Mouse (Mus musculus) myocyte (in vitro differentiated cells): ENCODE measurements around the gene Dgkz.

ENCODE experiments used
- E2F4 ChIP-seq: IDR thresholded peaks from one replicate; pipeline ENCODE4 v1.6.1; 2011; ENCODE audit warnings: mild to moderate bottlenecking, control low read depth, moderate library complexity; ENCODE audit not compliant: insufficient read depth
- MAX ChIP-seq: IDR thresholded peaks from one replicate; pipeline ENCODE4 v1.6.1; 2011; ENCODE audit warnings: low read depth, mild to moderate bottlenecking, control low read depth
- POLR2A ChIP-seq: IDR thresholded peaks from one replicate; pipeline ENCODE4 v1.6.1; 2011; ENCODE audit warnings: low read depth, mild to moderate bottlenecking, control low read depth, moderate library complexity; ENCODE audit not compliant: insufficient read length
- POLR2AphosphoS2 ChIP-seq: IDR thresholded peaks from one replicate; pipeline ENCODE4 v1.6.1; 2011; ENCODE audit warnings: low read depth, control low read depth; ENCODE audit not compliant: insufficient read length
- REST ChIP-seq: IDR thresholded peaks from one replicate; pipeline ENCODE4 v1.6.1; 2011; ENCODE audit warnings: mild to moderate bottlenecking, control low read depth, moderate library complexity; ENCODE audit not compliant: insufficient read depth, insufficient read length
- TCF12 ChIP-seq: IDR thresholded peaks from one replicate; pipeline ENCODE4 v1.6.1; 2011; ENCODE audit warnings: mild to moderate bottlenecking, control low read depth; ENCODE audit not compliant: poor library complexity, insufficient read depth, severe bottlenecking

DNA sequence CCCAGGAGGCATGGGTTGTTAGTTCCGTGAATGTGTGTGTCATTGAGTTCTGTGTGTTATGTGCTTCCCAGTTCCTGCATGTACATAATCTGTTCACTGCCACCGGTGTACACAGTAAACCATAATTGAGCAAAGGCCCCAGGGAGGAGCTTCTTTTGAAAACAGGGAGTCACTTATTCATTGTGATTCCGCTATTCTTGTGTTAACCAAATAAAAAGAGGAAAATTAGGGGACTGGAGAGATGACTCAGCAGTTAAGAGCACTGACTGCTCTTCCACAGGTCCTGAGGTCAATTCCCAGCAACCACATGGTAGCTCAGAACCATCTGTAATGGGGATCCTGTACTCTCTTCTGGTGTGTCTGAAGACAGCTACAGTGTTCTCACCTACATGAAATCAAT lies 80.9 kb downstream of the Dgkz start:
- TF ChIP-seq E2F4: no peak
- no peak for TF ChIP-seq POLR2A
- no peak for TF ChIP-seq REST
- no peak for TF ChIP-seq TCF12
- no peak for TF ChIP-seq MAX
- TF ChIP-seq POLR2AphosphoS2: no peak
